Comparison of ENCODE assay signal across 8 mouse cellular contexts in genomic region chr11:70646259-70646555, GRCm38 (mm10). TPM values are rescaled to one million over a fixed set of nuclear protein-coding genes. Genes with fewer than 3 reads are reported as not detected.
DNase-seq lines count a peak whose midpoint lies in the region; ATAC-seq and TF ChIP-seq lines count a peak whose summit lies in the region.

No protein-coding gene starts in this region.

- H3K9me3 ChIP-seq in heart, embryonic 13.5 days: no peaks in the 10 kb centered on the region
- no peaks in the 10 kb centered on the region for H3K9me3 ChIP-seq in hindbrain, postnatal 0 days (ENCODE audit: low read length)
- H3K9me3 ChIP-seq in liver, embryonic 16.5 days (replicated peaks; ENCODE audit: control insufficient read depth, low read length): no peaks in the 10 kb centered on the region

- H3K36me3 ChIP-seq in heart, embryonic 13.5 days: peaks cover 63% of the 10 kb centered on the region
- H3K36me3 ChIP-seq in hindbrain, postnatal 0 days (ENCODE audit: insufficient read depth, low read length): peaks cover 32% of the 10 kb centered on the region
- H3K36me3 ChIP-seq in liver, embryonic 16.5 days (ENCODE audit: control insufficient read depth, insufficient read depth): peaks cover 37% of the 10 kb centered on the region

- no peak for TF ChIP-seq CTCF in hindbrain, postnatal 0 days (IDR thresholded peaks at IDR 0.05; ENCODE audit: low read depth)

- ATAC-seq in heart, embryonic 13.5 days (ENCODE audit: extremely low read depth, insufficient number of reproducible peaks, low FRiP score, low TSS enrichment): no peak
- no peak for ATAC-seq in hindbrain, postnatal 0 days
- no peak for ATAC-seq in liver, embryonic 16.5 days (ENCODE audit: low read depth)

- H3K4me2 ChIP-seq in heart, embryonic 13.5 days: peak overlapping the region; percentile 80
- peak overlapping the region; percentile 88 for H3K4me2 ChIP-seq in hindbrain, postnatal 0 days (ENCODE audit: low read depth, low read length)
- H3K4me2 ChIP-seq in liver, embryonic 16.5 days (ENCODE audit: low read depth, low read length): peak overlapping the region; percentile 93

- H3K9ac ChIP-seq in heart, embryonic 13.5 days: peak overlapping the region; percentile 95
- peak overlapping the region; percentile 86 for H3K9ac ChIP-seq in hindbrain, postnatal 0 days (replicated peaks; ENCODE audit: low read length)
- H3K9ac ChIP-seq in liver, embryonic 16.5 days (ENCODE audit: low read depth, low read length): peak overlapping the region; percentile 93

- peak overlapping the region; percentile 95 for H3K27ac ChIP-seq in heart, embryonic 13.5 days (replicated peaks)
- H3K27ac ChIP-seq in hindbrain, postnatal 0 days: peak overlapping the region; percentile 94
- peak overlapping the region; percentile 99 for H3K27ac ChIP-seq in liver, embryonic 16.5 days (ENCODE audit: low read length)

- no peak for DNase-seq in heart, adult 18-20 months
- DNase-seq in cerebellum, adult 9-11 months: peak; percentile 77
- no peak for DNase-seq in hindbrain, postnatal 0 days (ENCODE audit: low spot score)
- DNase-seq in layer of hippocampus, postnatal 14 days (ENCODE audit: low spot score in 2 of 2): no peak
- DNase-seq in adrenal gland, postnatal 10 days: no peak
- no peak for DNase-seq in adrenal gland, adult 18-20 months (ENCODE audit: low spot score in 2 of 2)

- H3K27me3 ChIP-seq in heart, embryonic 13.5 days (replicated peaks): no peaks in the 10 kb centered on the region
- H3K27me3 ChIP-seq in hindbrain, postnatal 0 days (ENCODE audit: insufficient read depth, low read length): no peaks in the 10 kb centered on the region
- H3K27me3 ChIP-seq in liver, embryonic 16.5 days (ENCODE audit: control insufficient read depth, insufficient read depth, low read depth, low read length): no peaks in the 10 kb centered on the region

- WGBS in heart, embryonic 13.5 days: 23% methylated on average over 3 of the region's 3 CpGs
- 20% methylated on average over 3 of the region's 3 CpGs for WGBS in hindbrain, postnatal 0 days
- WGBS in liver, embryonic 16.5 days (ENCODE audit: insufficient replicate concordance): 16% methylated on average over 3 of the region's 3 CpGs

- H3K4me1 ChIP-seq in heart, embryonic 13.5 days: peaks cover 48% of the 10 kb centered on the region
- peaks cover 13% of the 10 kb centered on the region for H3K4me1 ChIP-seq in hindbrain, postnatal 0 days (ENCODE audit: insufficient read depth, low read length)
- peaks cover 47% of the 10 kb centered on the region for H3K4me1 ChIP-seq in liver, embryonic 16.5 days (ENCODE audit: control insufficient read depth, low read depth, low read length)

- peak overlapping the region; percentile 77 for H3K4me3 ChIP-seq in heart, embryonic 13.5 days
- peak overlapping the region; percentile 76 for H3K4me3 ChIP-seq in hindbrain, postnatal 0 days (ENCODE audit: low read length)
- H3K4me3 ChIP-seq in liver, embryonic 16.5 days (ENCODE audit: low read depth, low read length): peak overlapping the region; percentile 97

RNA-seq across cellular contexts. Expression of gene Rnf167, which starts 0.8 kb away (rescaled TPM):
- polyA plus RNA-seq in heart, embryonic 13.5 days (2015; fragmentation: Nextera tagmentation; extraction: Ambion mirVana): 66.3 and 73.8 TPM in 2 replicates
- total RNA-seq in heart, adult 18-20 months (2021): 10 to 100 TPM; 51.4 to 63.0 TPM
- 70.2 and 87.3 TPM in 2 replicates for total RNA-seq in hindbrain, postnatal 0 days (2014; rRNA removed)
- polyA plus RNA-seq in hindbrain, postnatal 0 days (2015; fragmentation: Nextera tagmentation; extraction: Ambion mirVana): 100 and 105 TPM in 2 replicates
- 76.4 and 79.6 TPM in 2 replicates for polyA plus RNA-seq in liver, embryonic 16.5 days (2015; fragmentation: Nextera tagmentation; extraction: Ambion mirVana)
- total RNA-seq in layer of hippocampus, postnatal 14 days (2021): 10 to 100 TPM; 70.2 to 72.3 TPM
- 10 to 100 TPM; 73.9 to 86.6 TPM for total RNA-seq in adrenal gland, postnatal 10 days (2021)
- total RNA-seq in adrenal gland, adult 18-20 months (2021): 10 to 100 TPM; 72.6 to 80.7 TPM

RNA-seq across cellular contexts. Expression of gene Slc25a11, which starts 1.1 kb away (rescaled TPM):
- polyA plus RNA-seq in heart, embryonic 13.5 days (2015; fragmentation: Nextera tagmentation; extraction: Ambion mirVana): 234 and 262 TPM in 2 replicates
- total RNA-seq in heart, adult 18-20 months (2021): 100 to 1,000 TPM; 619 to 711 TPM
- 154 and 160 TPM in 2 replicates for total RNA-seq in hindbrain, postnatal 0 days (2014; rRNA removed)
- 168 and 171 TPM in 2 replicates for polyA plus RNA-seq in hindbrain, postnatal 0 days (2015; fragmentation: Nextera tagmentation; extraction: Ambion mirVana)
- polyA plus RNA-seq in liver, embryonic 16.5 days (2015; fragmentation: Nextera tagmentation; extraction: Ambion mirVana): 74.5 and 79.2 TPM in 2 replicates
- total RNA-seq in layer of hippocampus, postnatal 14 days (2021): 100 to 1,000 TPM; 124 to 127 TPM
- total RNA-seq in adrenal gland, postnatal 10 days (2021): 100 to 1,000 TPM; 180 to 220 TPM
- 100 to 1,000 TPM; 131 to 138 TPM for total RNA-seq in adrenal gland, adult 18-20 months (2021)

RNA-seq across cellular contexts. Expression of gene Gp1ba, which starts 7.3 kb away (rescaled TPM):
- 0.86 and 1.0 TPM in 2 replicates for polyA plus RNA-seq in heart, embryonic 13.5 days (2015; fragmentation: Nextera tagmentation; extraction: Ambion mirVana)
- total RNA-seq in heart, adult 18-20 months (2021): under 1 TPM; 0.21 to 0.35 TPM
- not detected in 2 replicates for total RNA-seq in hindbrain, postnatal 0 days (2014; rRNA removed)
- 0.24 and 0.42 TPM in 2 replicates for polyA plus RNA-seq in hindbrain, postnatal 0 days (2015; fragmentation: Nextera tagmentation; extraction: Ambion mirVana)
- polyA plus RNA-seq in liver, embryonic 16.5 days (2015; fragmentation: Nextera tagmentation; extraction: Ambion mirVana): 2.3 and 3.9 TPM in 2 replicates
- not detected for total RNA-seq in layer of hippocampus, postnatal 14 days (2021)
- total RNA-seq in adrenal gland, postnatal 10 days (2021): under 1 TPM; 0.30 TPM
- under 1 TPM in 1 of 2 experiments, not detected in 1; 0.22 TPM for total RNA-seq in adrenal gland, adult 18-20 months (2021)

RNA-seq across cellular contexts. Expression of gene Pfn1, which starts 8.2 kb away (rescaled TPM):
- 1,587 and 1,588 TPM in 2 replicates for polyA plus RNA-seq in heart, embryonic 13.5 days (2015; fragmentation: Nextera tagmentation; extraction: Ambion mirVana)
- 100 to 1,000 TPM; 303 to 305 TPM for total RNA-seq in heart, adult 18-20 months (2021)
- 460 and 560 TPM in 2 replicates for total RNA-seq in hindbrain, postnatal 0 days (2014; rRNA removed)
- 606 and 634 TPM in 2 replicates for polyA plus RNA-seq in hindbrain, postnatal 0 days (2015; fragmentation: Nextera tagmentation; extraction: Ambion mirVana)
- 899 and 965 TPM in 2 replicates for polyA plus RNA-seq in liver, embryonic 16.5 days (2015; fragmentation: Nextera tagmentation; extraction: Ambion mirVana)
- total RNA-seq in layer of hippocampus, postnatal 14 days (2021): 100 to 1,000 TPM; 340 to 380 TPM
- total RNA-seq in adrenal gland, postnatal 10 days (2021): 100 to 1,000 TPM; 677 to 708 TPM
- 100 to 1,000 TPM; 619 to 923 TPM for total RNA-seq in adrenal gland, adult 18-20 months (2021)

RNA-seq across cellular contexts. Expression of gene Eno3, which starts 10.8 kb away (rescaled TPM):
- 273 and 322 TPM in 2 replicates for polyA plus RNA-seq in heart, embryonic 13.5 days (2015; fragmentation: Nextera tagmentation; extraction: Ambion mirVana)
- total RNA-seq in heart, adult 18-20 months (2021): 1,000 to 10,000 TPM; 1,596 to 1,839 TPM
- 12.4 and 17.7 TPM in 2 replicates for total RNA-seq in hindbrain, postnatal 0 days (2014; rRNA removed)
- 5.9 and 8.3 TPM in 2 replicates for polyA plus RNA-seq in hindbrain, postnatal 0 days (2015; fragmentation: Nextera tagmentation; extraction: Ambion mirVana)
- polyA plus RNA-seq in liver, embryonic 16.5 days (2015; fragmentation: Nextera tagmentation; extraction: Ambion mirVana): 11.6 and 22.1 TPM in 2 replicates
- 10 to 100 TPM in 1 of 2 experiments, 1 to 10 TPM in 1; 5.9 to 10.1 TPM for total RNA-seq in layer of hippocampus, postnatal 14 days (2021)
- total RNA-seq in adrenal gland, postnatal 10 days (2021): 100 to 1,000 TPM in 1 of 2 experiments, 10 to 100 TPM in 1; 89.5 to 224 TPM
- total RNA-seq in adrenal gland, adult 18-20 months (2021): 10 to 100 TPM; 29.0 to 44.2 TPM
